Mouse (Mus musculus) forebrain, embryonic 11.5 days (tissue): Measurements from ENCODE around the gene Cngb1. TPM values are rescaled to one million over a fixed set of nuclear protein-coding genes. Genes with fewer than 3 reads are reported as not detected.

ENCODE experiments used
- ATAC-seq: fragments of 200-750 bp; cut with Nextera tagmentation; replicated peaks from 2 replicates; pipeline ENCODE4 v1.8.0; 2017; ENCODE audit warnings: moderate TSS enrichment; ENCODE audit not compliant: low FRiP score
- DNase-seq: peaks from one replicate; pipeline ENCODE4 v3.0.0-alpha.2; 2017; ENCODE audit warnings: low spot score
- H3K27ac ChIP-seq: fragments of 300-500 bp; sonication (generic); 2 replicates; pipeline ENCODE4 v1.5.1; 2014; ENCODE audit warnings: low read depth, low read length
- H3K27me3 ChIP-seq: fragments of 300-500 bp; sonication (generic); 2 replicates; pipeline ENCODE4 v1.6.1; 2014; ENCODE audit warnings: mild to moderate bottlenecking, low read length, mixed read lengths; ENCODE audit not compliant: control insufficient read depth, insufficient read depth
- H3K36me3 ChIP-seq: fragments of 300-500 bp; sonication (generic); 2 replicates; pipeline ENCODE4 v1.6.1; 2014; ENCODE audit warnings: mild to moderate bottlenecking, low read length, moderate library complexity, mixed read lengths; ENCODE audit not compliant: control insufficient read depth, insufficient read depth
- H3K4me1 ChIP-seq: fragments of 300-500 bp; sonication (generic); replicated peaks from 2 replicates; pipeline ENCODE4 v1.6.1; 2014; ENCODE audit warnings: low read length, mixed read lengths; ENCODE audit not compliant: control insufficient read depth, insufficient read depth
- H3K4me2 ChIP-seq: fragments of 300-500 bp; sonication (generic); 2 replicates; pipeline ENCODE4 v1.6.1; 2014; ENCODE audit warnings: low read depth, mild to moderate bottlenecking, low read length, moderate library complexity, mixed read lengths; ENCODE audit not compliant: severe bottlenecking
- H3K4me3 ChIP-seq: fragments of 300-500 bp; sonication (generic); 2 replicates; pipeline ENCODE4 v1.5.1; 2014; ENCODE audit warnings: low read depth, low read length
- H3K9ac ChIP-seq: fragments of 300-500 bp; sonication (generic); 2 replicates; pipeline ENCODE4 v1.6.1; 2014; ENCODE audit warnings: low read length
- H3K9me3 ChIP-seq: fragments of 300-500 bp; sonication (generic); 2 replicates; pipeline ENCODE4 v1.6.1; 2016; ENCODE audit warnings: low read length, mixed read lengths; ENCODE audit not compliant: control insufficient read depth
- WGBS: fragments of 180-500 bp; shearing (Covaris S2); extraction: QIAGEN DNeasy Blood & Tissue Kit; methylation state at CpG from one replicate; pipeline ENCODE4 v1.1.7; 2014; 5-methylcytosine and 5-hydroxymethylcytosine counted together
- polyA plus RNA-seq: library from polyadenylated mRNA; unstranded; fragments of >200 nt; fragmentation: Nextera tagmentation; extraction: Ambion mirVana; gene quantifications from 2 replicates; pipeline ENCODE4 v1.2.1, GENCODE M21; 2014

The Cngb1 gene
- polyA plus RNA-seq, 1 experiment from 2014 or later, result 0.17 TPM

DNA sequence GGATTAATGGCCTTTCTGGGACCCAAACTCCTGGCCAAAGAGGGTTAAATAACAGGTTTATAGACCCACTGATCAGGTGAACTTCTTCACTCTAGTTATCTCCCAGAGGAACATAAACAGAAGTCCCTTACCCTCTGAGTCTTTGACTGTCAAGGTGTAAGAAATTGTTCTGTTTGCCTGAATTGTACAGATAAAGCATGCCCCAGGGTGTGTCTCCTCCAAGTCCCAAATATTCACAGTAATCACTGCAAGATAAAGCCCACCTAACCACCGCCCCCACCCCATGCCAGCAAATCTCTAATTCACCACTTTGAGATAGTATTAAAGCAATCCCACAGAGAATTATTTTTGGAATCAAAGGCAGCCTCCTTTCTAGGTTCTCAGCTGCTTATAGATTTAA is 24.0 kb upstream of the Cngb1 start:
- no peak overlapping the region for H3K27ac ChIP-seq
- H3K4me1 ChIP-seq, result no peaks in the 10 kb centered on the region; the same call in 1 of the 2 replicates
- WGBS, result 76% methylated on average over 1 of the region's 1 CpGs
- peak overlapping the region; percentile 85 for H3K4me2 ChIP-seq
- H3K27me3 ChIP-seq, result no peaks in the 10 kb centered on the region
- ATAC-seq, result no peak
- peak overlapping the region; percentile 69 for H3K4me3 ChIP-seq
- peak overlapping the region; percentile 94 for H3K9ac ChIP-seq
- peaks cover 18% of the 10 kb centered on the region for H3K36me3 ChIP-seq
- DNase-seq, result no peak
- no peaks in the 10 kb centered on the region for H3K9me3 ChIP-seq

DNA sequence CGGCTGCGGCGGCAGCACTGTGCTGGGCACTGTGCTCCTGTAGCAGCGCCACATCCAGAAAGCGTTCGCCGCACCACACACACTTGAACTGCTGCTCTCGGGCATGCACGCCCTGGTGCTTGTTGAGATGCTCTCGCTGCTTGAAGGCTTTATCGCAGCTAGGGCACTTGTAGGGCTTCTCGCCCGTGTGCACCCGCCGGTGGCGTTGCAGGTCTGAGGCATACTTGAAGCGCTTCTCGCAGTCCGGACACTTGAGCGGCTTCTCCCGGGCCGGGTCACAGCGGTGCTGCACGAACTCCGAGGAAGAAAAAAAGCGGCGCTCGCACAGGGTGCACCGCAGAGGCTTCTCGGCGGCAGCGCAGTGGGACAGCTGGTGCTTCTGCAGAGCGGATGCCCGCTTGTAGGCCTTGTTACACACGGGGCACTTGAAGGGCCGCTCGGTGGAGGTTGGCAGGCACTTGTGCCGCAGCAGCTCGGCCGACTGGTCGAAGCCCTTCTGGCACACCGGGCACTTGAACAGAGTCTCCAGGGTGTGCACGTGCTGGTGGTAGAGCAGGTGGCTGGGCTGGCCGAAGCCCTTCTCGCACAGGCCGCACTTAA is 21.6 kb upstream of the Cngb1 start:
- no peak overlapping the region for H3K9ac ChIP-seq
- ATAC-seq (no peak), DNase-seq (no peak)
- WGBS, result 83% methylated on average over 46 of the region's 46 CpGs
- no peaks in the 10 kb centered on the region for H3K9me3 ChIP-seq
- no peaks in the 10 kb centered on the region for H3K27me3 ChIP-seq
- H3K4me1 ChIP-seq, result peaks cover 2% of the 10 kb centered on the region; the same call in 1 of the 2 replicates
- H3K36me3 ChIP-seq, result peaks cover 18% of the 10 kb centered on the region
- no peak overlapping the region for H3K4me3 ChIP-seq
- no peak overlapping the region for H3K4me2 ChIP-seq
- H3K27ac ChIP-seq, result no peak overlapping the region

DNA sequence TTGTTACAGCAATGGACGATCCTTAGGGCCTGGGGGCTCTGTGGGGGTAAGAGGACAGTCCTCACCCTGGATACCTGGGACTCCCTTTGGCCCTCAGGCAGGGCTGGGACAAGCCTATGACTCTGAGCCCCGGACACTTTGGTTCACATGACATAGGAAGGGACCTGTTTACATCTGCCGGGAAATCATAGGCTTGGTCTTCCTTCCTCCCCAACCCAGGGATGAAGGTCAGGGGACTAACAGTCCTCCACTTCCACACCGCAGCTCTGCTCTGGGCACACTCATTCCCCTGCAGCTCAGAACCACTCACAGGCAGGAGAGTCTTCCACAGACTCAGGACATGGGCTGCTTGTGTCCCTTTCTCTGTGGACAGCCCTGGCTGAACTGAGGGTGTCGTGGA is 20.4 kb upstream of the Cngb1 start:
- peaks cover 18% of the 10 kb centered on the region for H3K36me3 ChIP-seq
- H3K27ac ChIP-seq, result no peak overlapping the region
- H3K9me3 ChIP-seq, result no peaks in the 10 kb centered on the region
- 93% methylated on average over 5 of the region's 5 CpGs for WGBS
- H3K4me1 ChIP-seq, result peaks cover 2% of the 10 kb centered on the region; the same call in 1 of the 2 replicates
- no peak overlapping the region for H3K9ac ChIP-seq
- no peak overlapping the region for H3K4me2 ChIP-seq
- ATAC-seq, result no peak
- H3K27me3 ChIP-seq, result no peaks in the 10 kb centered on the region
- no peak for DNase-seq
- no peak overlapping the region for H3K4me3 ChIP-seq

DNA sequence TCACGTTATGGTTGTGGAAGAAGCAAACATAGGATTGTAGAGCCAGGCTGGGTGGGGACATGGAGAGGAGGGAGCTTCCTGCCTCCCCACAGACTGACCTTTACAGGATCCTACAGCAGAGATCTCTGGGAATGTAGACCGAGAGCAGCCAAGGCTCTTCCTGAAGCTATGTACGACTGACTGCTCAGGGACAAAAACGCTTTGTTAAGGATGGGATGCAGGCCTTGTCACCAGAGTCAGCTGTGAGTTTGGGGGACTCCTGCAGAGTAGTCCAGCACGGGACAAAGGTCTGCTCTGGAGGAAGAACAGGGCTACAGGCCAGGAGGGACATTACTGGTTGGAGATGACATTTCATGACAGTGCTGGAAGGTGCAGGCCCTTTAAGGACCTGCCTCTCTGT is 18.3 kb upstream of the Cngb1 start:
- Histone ChIP-seq H3K36me3 (peaks cover 18% of the 10 kb centered on the region), H3K27ac (no peak overlapping the region), H3K27me3 (no peaks in the 10 kb centered on the region), H3K9me3 (no peaks in the 10 kb centered on the region), H3K9ac (no peak overlapping the region), H3K4me2 (no peak overlapping the region), H3K4me1 (peaks cover 4% of the 10 kb centered on the region; the same call in 1 of the 2 replicates), H3K4me3 (no peak overlapping the region)
- ATAC-seq (no peak), DNase-seq (no peak)
- 37% methylated on average over 5 of the region's 5 CpGs for WGBS

DNA sequence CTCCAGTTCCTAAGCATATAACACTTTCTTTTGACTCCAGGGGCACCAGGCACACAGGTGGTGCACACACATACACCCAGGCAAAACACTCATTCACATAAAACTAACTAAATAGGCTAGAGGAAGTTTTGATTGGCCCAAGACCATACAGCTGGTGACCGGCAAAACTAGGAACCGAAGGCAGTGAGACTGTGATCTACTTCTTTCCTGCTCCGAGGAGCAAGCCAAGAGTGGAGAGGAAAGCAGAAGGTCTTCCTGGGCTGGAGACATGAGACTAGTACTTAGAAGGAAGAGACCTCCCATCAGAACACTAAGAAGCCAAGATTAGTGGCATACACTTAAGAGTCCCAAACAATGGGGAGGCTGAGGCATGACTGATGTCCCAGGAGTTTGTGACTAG is 16.8 kb upstream of the Cngb1 start:
- H3K27ac ChIP-seq, result no peak overlapping the region
- H3K4me3 ChIP-seq, result no peak overlapping the region
- no peak overlapping the region for H3K9ac ChIP-seq
- no peaks in the 10 kb centered on the region for H3K9me3 ChIP-seq
- H3K4me1 ChIP-seq, result peaks cover 4% of the 10 kb centered on the region; the same call in 1 of the 2 replicates
- ATAC-seq (no peak), DNase-seq (no peak)
- WGBS, result 90% methylated on average over 3 of the region's 3 CpGs
- H3K36me3 ChIP-seq, result peaks cover 9% of the 10 kb centered on the region
- no peaks in the 10 kb centered on the region for H3K27me3 ChIP-seq
- no peak overlapping the region for H3K4me2 ChIP-seq

DNA sequence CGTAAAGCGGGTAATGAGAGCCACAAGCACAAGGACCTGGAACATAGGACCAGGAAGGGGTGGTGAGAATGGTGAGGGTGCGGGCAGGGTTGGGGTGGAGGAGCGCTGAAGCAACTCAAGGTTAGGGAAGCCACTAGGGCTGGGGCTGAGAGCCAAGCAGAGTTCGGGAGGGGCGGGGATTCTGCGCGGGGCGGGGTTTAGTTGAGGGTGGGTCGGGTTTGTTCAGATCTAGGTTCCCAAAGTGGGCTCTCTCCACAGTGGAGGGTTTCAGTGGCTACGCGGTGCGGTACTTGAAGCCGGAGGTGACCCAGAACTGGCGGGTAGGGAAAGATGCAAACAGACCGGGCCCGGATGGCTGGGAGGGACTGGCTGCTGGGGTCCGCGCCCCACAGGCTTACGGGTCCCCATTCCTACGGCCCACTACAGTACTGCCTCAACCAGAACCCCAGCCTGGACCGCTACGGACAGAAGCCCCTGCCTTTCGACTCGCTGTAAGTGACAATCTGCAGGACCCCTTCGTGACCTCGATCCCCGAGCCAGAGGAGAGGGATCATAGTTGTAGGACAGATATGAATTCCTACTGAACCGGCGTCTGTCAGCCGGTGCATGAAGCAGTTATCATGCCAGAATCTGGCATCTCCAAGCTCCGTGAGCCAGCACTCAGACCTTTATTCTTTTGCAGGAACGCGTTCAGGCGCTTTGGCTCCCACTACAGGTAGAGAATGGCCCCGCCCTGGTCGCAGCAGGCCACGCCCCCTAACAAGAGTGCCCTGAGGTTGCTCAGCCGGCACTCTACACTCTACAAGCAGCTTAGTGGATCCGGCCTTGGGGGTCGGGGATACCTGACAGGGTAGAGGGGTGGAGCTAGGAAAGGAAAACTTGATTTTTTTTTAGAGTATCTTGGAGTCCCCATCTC is 14.1 kb upstream of the Cngb1 start:
- Histone ChIP-seq H3K4me1 (peaks cover 4% of the 10 kb centered on the region; the same call in 1 of the 2 replicates), H3K9ac (peak overlapping the region; percentile 47; the same call in 1 of the 2 replicates), H3K27ac (no peak overlapping the region), H3K27me3 (no peaks in the 10 kb centered on the region), H3K4me3 (peak overlapping the region; percentile 32), H3K36me3 (no peaks in the 10 kb centered on the region; the same call in 1 of the 2 replicates), H3K4me2 (peak overlapping the region; percentile 58), H3K9me3 (no peaks in the 10 kb centered on the region)
- ATAC-seq (peak; percentile 74), DNase-seq (peak; percentile 74)
- WGBS, result 2% methylated on average over 41 of the region's 41 CpGs

DNA sequence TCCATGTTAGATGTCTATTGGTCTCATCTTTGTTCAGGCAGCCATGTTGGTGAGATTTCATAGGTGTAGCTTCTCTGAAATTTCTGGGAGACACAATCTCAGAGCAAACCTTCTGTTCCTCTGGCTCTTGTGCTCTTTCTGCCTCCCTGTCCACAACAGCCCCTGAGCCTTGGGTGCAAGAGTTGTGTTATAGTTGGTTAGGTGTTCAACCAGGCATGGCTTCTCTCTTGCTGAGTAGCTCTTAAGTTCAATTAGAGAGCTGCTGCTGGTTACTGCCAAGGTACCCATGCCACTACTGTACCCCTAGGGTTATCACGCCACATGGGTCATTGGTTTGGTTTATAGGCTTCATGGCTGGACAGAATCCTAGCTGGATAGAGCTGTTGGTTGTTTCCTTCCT is 9.0 kb upstream of the Cngb1 start:
- no peak overlapping the region for H3K4me2 ChIP-seq
- H3K27me3 ChIP-seq, result no peaks in the 10 kb centered on the region
- DNase-seq (no peak), ATAC-seq (no peak)
- H3K9me3 ChIP-seq, result no peaks in the 10 kb centered on the region
- H3K27ac ChIP-seq, result no peak overlapping the region
- H3K9ac ChIP-seq, result no peak overlapping the region
- H3K4me3 ChIP-seq, result no peak overlapping the region
- 88% methylated on average over 1 of the region's 1 CpGs for WGBS
- H3K36me3 ChIP-seq, result no peaks in the 10 kb centered on the region
- peaks cover 3% of the 10 kb centered on the region; the same call in 1 of the 2 replicates for H3K4me1 ChIP-seq

DNA sequence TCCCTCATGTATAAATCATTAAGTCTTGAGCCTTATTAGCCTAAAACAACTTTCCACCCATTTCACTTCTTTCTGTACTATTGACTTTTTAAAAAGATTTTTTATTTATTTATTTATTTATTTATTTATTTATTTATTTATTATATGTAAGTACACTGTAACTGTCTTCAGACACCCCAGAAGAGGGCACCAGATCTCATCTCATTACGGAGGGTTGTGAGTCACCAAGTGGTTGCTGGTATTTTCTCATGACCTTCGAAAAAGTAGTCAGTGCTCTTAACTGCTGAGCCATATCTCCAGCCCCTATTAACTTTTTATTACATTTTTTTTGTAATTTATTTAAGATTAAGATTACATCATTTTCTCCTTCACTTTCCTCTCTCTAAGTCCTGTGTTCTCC is 8.3 kb upstream of the Cngb1 start:
- H3K36me3 ChIP-seq, result no peaks in the 10 kb centered on the region
- ATAC-seq, result no peak
- no peaks in the 10 kb centered on the region for H3K9me3 ChIP-seq
- WGBS, result 83% methylated on average over 2 of the region's 2 CpGs
- H3K4me2 ChIP-seq, result no peak overlapping the region
- peaks cover 3% of the 10 kb centered on the region; the same call in 1 of the 2 replicates for H3K4me1 ChIP-seq
- no peak for DNase-seq
- no peak overlapping the region for H3K27ac ChIP-seq
- H3K4me3 ChIP-seq, result no peak overlapping the region
- H3K27me3 ChIP-seq, result no peaks in the 10 kb centered on the region
- no peak overlapping the region for H3K9ac ChIP-seq
